Mouse (Mus musculus): Measurements from ENCODE around the gene Cish. TPM values are rescaled to one million over a fixed set of nuclear protein-coding genes. Genes with fewer than 3 reads are reported as not detected.

The Cish gene
- 4.6 and 5.7 TPM in 2 replicates for polyA plus RNA-seq (2012; rRNA removed)

DNA sequence AAGGTAGTCTGAATTCAATTTTAAA, at the start of gene Cish:
Gene Cish, plus strand, starts transcription at position 11 of the 25 bp plus-strand sequence.
- Histone ChIP-seq H3K4me1 (ENCODE audit: control insufficient read depth, insufficient read depth, low read length) (peaks cover 4% of the 10 kb centered on the region; the same call in 1 of the 2 replicates), H3K27ac (ENCODE audit: insufficient read depth, low read length) (no peak within 1 kb of the TSS), H3K4me3 (ENCODE audit: insufficient read depth, low read length) (peak within 1 kb of the TSS; percentile 71)
- TF ChIP-seq POLR2A (IDR thresholded peaks at IDR 0.05; ENCODE audit: extremely low read depth, insufficient read depth, low read length), result no peak
- TF ChIP-seq CTCF (IDR thresholded peaks at IDR 0.05; ENCODE audit: extremely low read depth, insufficient read depth, low read length), result no peak

DNA sequence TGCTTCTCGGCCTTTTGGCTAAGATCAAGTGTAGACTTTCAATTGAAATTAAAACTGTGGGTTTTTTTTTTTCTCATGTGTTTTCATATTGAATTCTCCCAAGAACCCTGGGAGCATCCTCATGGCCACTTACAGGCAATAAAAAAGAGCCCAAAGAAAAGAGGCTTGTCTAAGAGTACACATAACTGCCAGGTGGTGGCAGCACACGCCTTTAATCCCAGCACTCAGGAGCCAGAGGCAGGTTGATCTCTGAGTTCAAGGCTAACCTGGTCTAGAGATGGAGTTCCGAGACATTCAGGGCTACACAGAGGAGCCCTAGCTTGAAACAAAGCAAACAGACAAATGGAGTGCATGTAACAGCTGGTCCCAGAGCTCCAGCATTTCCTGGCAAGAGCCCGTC, 49.7 kb upstream of the Cish start:
- Histone ChIP-seq H3K4me1 (ENCODE audit: control insufficient read depth, insufficient read depth, low read length) (peaks cover 16% of the 10 kb centered on the region), H3K4me3 (ENCODE audit: insufficient read depth, low read length) (no peak overlapping the region), H3K27ac (ENCODE audit: insufficient read depth, low read length) (no peak overlapping the region)
- TF ChIP-seq CTCF (IDR thresholded peaks at IDR 0.05; ENCODE audit: extremely low read depth, insufficient read depth, low read length), result peak; percentile 48; the same call in 1 of the 2 replicates
- no peak for TF ChIP-seq POLR2A (IDR thresholded peaks at IDR 0.05; ENCODE audit: extremely low read depth, insufficient read depth, low read length)

GRCm38 (mm10) chr9:107249154-107249553, 46.7 kb upstream of the Cish start:
- Histone ChIP-seq H3K27ac (ENCODE audit: insufficient read depth, low read length) (no peak overlapping the region), H3K4me3 (ENCODE audit: insufficient read depth, low read length) (no peak overlapping the region), H3K4me1 (ENCODE audit: control insufficient read depth, insufficient read depth, low read length) (peaks cover 22% of the 10 kb centered on the region)
- TF ChIP-seq POLR2A (IDR thresholded peaks at IDR 0.05; ENCODE audit: extremely low read depth, insufficient read depth, low read length) (no peak), CTCF (IDR thresholded peaks at IDR 0.05; ENCODE audit: extremely low read depth, insufficient read depth, low read length) (no peak)

GRCm38 (mm10) chr9:107250416-107251337, 45.1 kb upstream of the Cish start:
- Histone ChIP-seq H3K4me3 (ENCODE audit: insufficient read depth, low read length) (no peak overlapping the region), H3K4me1 (ENCODE audit: control insufficient read depth, insufficient read depth, low read length) (peaks cover 30% of the 10 kb centered on the region), H3K27ac (ENCODE audit: insufficient read depth, low read length) (peak overlapping the region; percentile 80)
- TF ChIP-seq CTCF (IDR thresholded peaks at IDR 0.05; ENCODE audit: extremely low read depth, insufficient read depth, low read length), result no peak
- no peak for TF ChIP-seq POLR2A (IDR thresholded peaks at IDR 0.05; ENCODE audit: extremely low read depth, insufficient read depth, low read length)

DNA sequence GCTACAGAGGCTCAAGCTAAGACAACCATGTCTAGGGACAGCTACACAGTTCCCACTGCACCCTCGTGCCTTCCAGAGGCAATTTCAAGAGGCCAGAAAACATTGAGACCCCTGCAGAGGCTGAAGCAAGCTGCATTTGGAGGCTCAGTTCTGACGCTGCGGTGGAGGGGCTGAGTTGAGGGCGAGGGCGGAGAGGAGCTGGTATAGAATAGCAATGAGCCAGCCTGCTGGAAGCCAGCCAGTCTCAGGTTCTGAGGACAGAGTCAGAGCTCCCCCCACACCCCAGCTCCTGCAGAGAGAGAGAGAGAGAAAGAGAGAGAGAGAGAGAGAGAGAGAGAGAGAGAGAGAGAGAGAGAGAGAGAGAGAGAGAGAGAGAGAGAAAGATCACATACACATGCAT, 43.7 kb upstream of the Cish start:
- no peak for TF ChIP-seq POLR2A (IDR thresholded peaks at IDR 0.05; ENCODE audit: extremely low read depth, insufficient read depth, low read length)
- 0 out of 2 replicates have a peak overlapping the region, but pooled peaks have one; percentile 9 for H3K27ac ChIP-seq (ENCODE audit: insufficient read depth, low read length)
- peaks cover 30% of the 10 kb centered on the region for H3K4me1 ChIP-seq (ENCODE audit: control insufficient read depth, insufficient read depth, low read length)
- H3K4me3 ChIP-seq (ENCODE audit: insufficient read depth, low read length), result no peak overlapping the region

DNA sequence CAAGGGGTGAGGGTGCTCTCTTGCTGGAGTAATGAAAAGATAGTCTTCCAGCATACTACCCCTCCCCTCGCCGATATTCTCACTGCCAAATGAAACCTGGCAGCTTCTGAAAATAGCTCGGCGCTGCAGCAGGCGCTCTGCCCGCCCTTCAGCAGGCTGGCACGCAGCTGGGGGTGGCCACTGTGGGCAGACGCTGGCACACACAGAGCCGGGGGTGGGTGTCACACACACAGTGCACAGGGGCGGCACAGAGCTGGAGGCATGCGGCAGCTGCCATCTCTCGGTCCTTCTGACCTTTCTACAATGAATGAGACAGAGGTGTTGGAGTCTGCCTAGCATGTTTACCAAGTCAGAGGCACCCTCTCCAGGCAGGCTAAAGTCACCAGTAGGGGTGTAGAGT, 41.4 kb upstream of the Cish start:
- H3K27ac ChIP-seq (ENCODE audit: insufficient read depth, low read length), result 0 out of 2 replicates have a peak overlapping the region, but pooled peaks have one; percentile 37
- no peak overlapping the region for H3K4me3 ChIP-seq (ENCODE audit: insufficient read depth, low read length)
- H3K4me1 ChIP-seq (ENCODE audit: control insufficient read depth, insufficient read depth, low read length), result peaks cover 35% of the 10 kb centered on the region
- TF ChIP-seq POLR2A (IDR thresholded peaks at IDR 0.05; ENCODE audit: extremely low read depth, insufficient read depth, low read length), result no peak
- no peak for TF ChIP-seq CTCF (IDR thresholded peaks at IDR 0.05; ENCODE audit: extremely low read depth, insufficient read depth, low read length)

- 0 out of 2 replicates have a peak overlapping the region, but pooled peaks have one; percentile 37 for H3K27ac ChIP-seq (ENCODE audit: insufficient read depth, low read length)
- TF ChIP-seq POLR2A (IDR thresholded peaks at IDR 0.05; ENCODE audit: extremely low read depth, insufficient read depth, low read length) (no peak), CTCF (IDR thresholded peaks at IDR 0.05; ENCODE audit: extremely low read depth, insufficient read depth, low read length) (no peak)
- no peak overlapping the region for H3K4me3 ChIP-seq (ENCODE audit: insufficient read depth, low read length)
- peaks cover 34% of the 10 kb centered on the region for H3K4me1 ChIP-seq (ENCODE audit: control insufficient read depth, insufficient read depth, low read length)
Observed at GRCm38 (mm10) chr9:107254925-107255324, 40.9 kb upstream of the Cish start.

DNA sequence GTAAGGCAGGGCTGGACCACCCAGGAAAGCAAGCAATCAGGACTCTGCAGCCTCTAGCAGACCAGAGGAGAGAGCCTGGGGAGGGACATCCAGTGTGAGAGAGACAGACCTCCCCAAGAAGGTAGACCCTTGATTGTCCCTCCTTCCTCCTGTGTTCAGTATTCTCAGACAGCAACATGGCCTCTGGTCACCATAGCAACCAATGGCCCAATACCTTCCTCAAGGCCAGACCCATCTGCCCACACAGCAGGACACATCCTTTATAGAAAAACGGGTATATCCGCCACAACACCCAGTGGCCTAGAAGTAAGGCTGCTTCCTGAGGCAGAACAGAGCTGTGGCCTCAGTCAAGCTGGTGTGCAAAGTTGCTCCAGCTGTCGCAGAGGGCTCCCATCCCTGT, 40.2 kb upstream of the Cish start:
- Histone ChIP-seq H3K27ac (ENCODE audit: insufficient read depth, low read length) (no peak overlapping the region), H3K4me3 (ENCODE audit: insufficient read depth, low read length) (no peak overlapping the region), H3K4me1 (ENCODE audit: control insufficient read depth, insufficient read depth, low read length) (peaks cover 33% of the 10 kb centered on the region)
- no peak for TF ChIP-seq CTCF (IDR thresholded peaks at IDR 0.05; ENCODE audit: extremely low read depth, insufficient read depth, low read length)
- no peak for TF ChIP-seq POLR2A (IDR thresholded peaks at IDR 0.05; ENCODE audit: extremely low read depth, insufficient read depth, low read length)

- 0 out of 2 replicates have a peak, but pooled peaks have one; percentile 20 for TF ChIP-seq POLR2A (IDR thresholded peaks at IDR 0.05; ENCODE audit: extremely low read depth, insufficient read depth, low read length)
- no peak for TF ChIP-seq CTCF (IDR thresholded peaks at IDR 0.05; ENCODE audit: extremely low read depth, insufficient read depth, low read length)
- H3K4me3 ChIP-seq (ENCODE audit: insufficient read depth, low read length), result no peak overlapping the region
- peak overlapping the region; percentile 92 for H3K27ac ChIP-seq (ENCODE audit: insufficient read depth, low read length)
- peaks cover 35% of the 10 kb centered on the region for H3K4me1 ChIP-seq (ENCODE audit: control insufficient read depth, insufficient read depth, low read length)
Observed at GRCm38 (mm10) chr9:107259571-107259970, 36.3 kb upstream of the Cish start.

DNA sequence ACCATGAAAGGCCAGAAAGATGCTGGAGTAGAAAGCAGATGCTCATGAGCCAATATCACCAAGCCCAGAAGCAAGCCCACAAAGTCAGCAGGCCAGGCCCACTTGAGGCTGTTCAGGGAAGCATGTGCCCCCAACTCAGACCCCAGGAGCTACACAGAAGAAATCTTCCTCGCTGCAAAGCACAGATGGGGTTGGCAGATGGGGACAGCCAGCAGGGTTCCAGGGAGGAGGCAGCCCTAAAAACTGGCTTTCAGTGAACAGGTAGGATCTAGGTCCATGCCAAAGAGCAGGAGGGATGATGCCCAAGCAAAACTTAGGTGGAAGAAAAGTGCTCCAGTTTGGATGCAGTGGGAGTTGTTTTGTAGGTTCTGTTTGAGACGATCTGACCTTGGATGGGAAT, 35.4 kb upstream of the Cish start:
- H3K4me1 ChIP-seq (ENCODE audit: control insufficient read depth, insufficient read depth, low read length), result peaks cover 29% of the 10 kb centered on the region
- TF ChIP-seq CTCF (IDR thresholded peaks at IDR 0.05; ENCODE audit: extremely low read depth, insufficient read depth, low read length), result no peak
- no peak for TF ChIP-seq POLR2A (IDR thresholded peaks at IDR 0.05; ENCODE audit: extremely low read depth, insufficient read depth, low read length)
- H3K4me3 ChIP-seq (ENCODE audit: insufficient read depth, low read length), result no peak overlapping the region
- peak overlapping the region; percentile 62 for H3K27ac ChIP-seq (ENCODE audit: insufficient read depth, low read length)
